Mouse (Mus musculus) lung, adult 18-20 months (tissue): ENCODE data around the gene Efcab8.
A peak's percentile ranks its signal among the peaks of the same experiment; 100 is the strongest.
"Not testable (repeated sequence)": the region's sequence is repeated elsewhere in the genome, so short reads cannot be mapped to it uniquely, and the experiment has no call there.

Experiments
- DNase-seq, 2 experiments: peaks; one replicate each; pipeline ENCODE4 v3.0.0; 2022; ENCODE audit warnings: mixed read lengths in 2 of 2

Efcab8 gene

GRCm38 (mm10) chr2:153825900-153826299 lies 46.2 kb downstream of the Efcab8 start:
- DNase-seq: not testable (repeated sequence)

DNA sequence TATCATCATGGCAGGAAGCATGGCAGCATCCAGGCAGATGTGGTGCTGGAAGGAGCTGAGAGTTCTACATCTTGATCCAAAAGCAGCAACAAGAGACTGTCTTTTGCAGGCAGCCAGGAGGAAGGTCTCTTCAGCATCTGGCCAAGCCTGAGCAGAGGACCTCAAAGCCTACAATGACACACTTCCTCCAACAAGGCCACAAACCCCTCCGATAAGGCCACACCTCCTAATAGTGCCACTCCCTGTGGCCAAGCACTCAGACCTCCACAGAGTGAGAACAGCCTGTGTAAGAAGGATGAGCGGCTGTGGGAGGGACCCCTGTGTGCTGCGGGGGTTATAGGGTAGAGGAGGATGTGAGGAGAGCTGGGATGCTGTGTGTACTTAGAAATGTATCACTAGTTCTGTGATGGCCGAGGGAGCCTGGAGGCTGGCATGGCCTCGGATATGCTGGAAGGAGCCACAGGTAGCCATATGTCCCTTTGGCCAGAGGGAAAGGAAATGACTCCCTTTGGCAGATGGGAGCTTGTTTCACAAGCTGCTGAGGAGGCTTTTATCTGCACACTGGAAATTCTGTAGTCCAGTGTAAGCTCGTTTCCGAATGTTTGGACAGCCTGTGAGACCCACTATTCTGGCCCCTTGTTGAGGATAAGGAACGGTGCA lies 47.6 kb downstream of the Efcab8 start:
- no peak for DNase-seq

GRCm38 (mm10) chr2:153828704-153829103 lies 49.0 kb downstream of the Efcab8 start:
- DNase-seq: no peak

- DNase-seq: no peak
Observed at GRCm38 (mm10) chr2:153833291-153833690, 53.6 kb downstream of the Efcab8 start.

DNA sequence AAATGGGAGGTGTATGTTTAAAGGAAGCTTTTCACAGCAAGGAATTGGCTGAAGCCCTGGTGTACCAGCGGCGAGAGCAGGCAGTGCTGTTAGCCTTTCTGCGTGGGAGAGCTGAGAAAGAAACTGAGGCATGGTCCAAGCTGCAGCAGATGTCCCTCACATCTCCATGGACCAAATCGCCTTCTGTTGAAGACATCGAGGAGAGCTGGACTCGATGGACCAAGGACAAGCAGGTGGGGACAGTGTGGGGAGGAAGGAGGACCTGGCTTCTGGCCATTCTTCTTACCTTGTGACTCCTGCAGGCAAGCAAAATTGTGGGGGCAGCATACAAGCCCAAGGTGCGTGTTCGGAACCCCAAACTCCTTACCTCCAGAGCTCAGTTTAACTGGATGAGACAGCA lies 63.1 kb downstream of the Efcab8 start:
- DNase-seq: no peak

- DNase-seq: no peak
Observed at GRCm38 (mm10) chr2:153848389-153848788, 68.7 kb downstream of the Efcab8 start.

GRCm38 (mm10) chr2:153850351-153851029 lies 70.8 kb downstream of the Efcab8 start:
- DNase-seq: no peak

DNA sequence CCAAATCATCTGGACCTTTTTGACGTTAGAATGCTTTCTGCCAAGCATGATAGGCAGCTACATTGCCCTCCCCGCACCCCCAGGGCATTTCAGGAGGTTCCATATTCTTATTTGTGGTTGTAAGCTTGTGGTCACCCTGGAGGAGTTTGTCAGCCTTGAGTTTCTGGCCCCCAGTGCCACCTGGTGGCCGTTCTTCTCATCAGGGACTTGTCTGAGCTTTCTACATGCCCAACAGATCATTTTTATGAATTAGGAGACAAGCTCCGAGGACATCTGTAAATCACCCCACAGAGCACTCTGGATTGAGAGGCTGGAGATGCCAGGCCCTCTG lies 71.3 kb downstream of the Efcab8 start:
- peak; percentile 10 to 26 for DNase-seq

- DNase-seq: no peak
Observed at GRCm38 (mm10) chr2:153853544-153853943, 73.8 kb downstream of the Efcab8 start.

DNA sequence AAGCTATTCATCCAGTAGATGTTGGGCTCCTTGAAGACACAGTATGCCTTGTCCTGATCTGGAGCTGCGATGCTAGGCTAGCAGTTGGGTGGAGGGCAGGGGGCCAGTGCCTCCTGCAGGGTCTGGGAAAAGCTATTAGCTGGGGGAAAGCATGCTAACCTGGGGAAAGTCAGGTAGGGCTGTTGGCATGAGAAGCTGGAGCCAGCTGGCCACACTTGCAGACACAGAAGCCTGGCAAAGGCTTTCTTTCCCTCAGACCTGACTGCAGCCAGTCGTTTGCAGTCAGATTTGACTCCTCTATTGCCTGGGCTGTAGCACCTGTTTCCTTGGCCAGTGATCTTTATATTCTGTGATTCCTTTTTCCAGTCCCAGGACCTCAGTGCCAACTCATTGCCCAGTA lies 79.8 kb downstream of the Efcab8 start:
- DNase-seq: no peak

GRCm38 (mm10) chr2:153860315-153860714 lies 80.6 kb downstream of the Efcab8 start:
- no peak for DNase-seq

- no peak for DNase-seq
Observed at GRCm38 (mm10) chr2:153860715-153861114, 81.0 kb downstream of the Efcab8 start.

DNA sequence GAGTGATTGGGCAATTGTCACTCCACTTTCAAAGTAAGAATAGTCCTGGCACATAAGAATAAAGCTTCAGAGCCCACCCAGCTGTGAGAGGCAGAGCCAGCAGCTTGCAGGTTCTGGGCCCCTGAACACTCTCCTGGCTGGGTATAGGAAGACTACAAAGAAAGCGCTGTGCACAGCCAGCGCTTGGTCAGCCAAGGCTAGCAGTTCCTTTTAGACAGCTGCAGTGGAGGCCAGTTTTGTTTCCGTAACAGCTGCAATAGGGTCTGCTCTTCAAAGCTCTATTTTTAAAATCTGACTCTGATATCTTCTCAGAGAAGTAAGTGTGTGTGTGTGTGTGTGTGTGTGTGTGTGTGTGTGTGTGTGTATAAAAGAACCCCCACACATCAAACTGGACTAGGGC lies 82.2 kb downstream of the Efcab8 start:
- DNase-seq: no peak

DNA sequence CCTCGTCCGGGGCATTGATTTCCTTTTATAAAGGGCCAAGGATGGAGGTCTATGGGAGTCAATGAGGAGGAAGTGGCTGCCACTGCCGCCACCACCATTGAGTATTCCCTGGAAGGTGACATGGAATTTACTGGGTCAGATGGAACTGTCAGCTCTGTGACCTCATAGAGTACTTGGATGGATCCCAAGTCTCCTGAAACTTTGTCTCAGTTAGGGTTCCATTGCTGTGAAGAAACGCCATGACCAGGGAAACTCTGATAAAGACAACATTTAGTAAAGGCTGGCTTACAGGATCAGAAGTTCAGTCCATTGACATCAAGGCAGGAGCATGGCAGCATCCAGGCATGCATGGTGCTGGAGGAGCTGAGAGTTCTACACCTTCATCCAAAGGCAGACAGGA lies 91.3 kb downstream of the Efcab8 start, which contains the start of gene Sun5:
Gene Sun5 (minus strand): TSS at position 101 of the 400 bp plus-strand sequence.
- DNase-seq: no peak

DNA sequence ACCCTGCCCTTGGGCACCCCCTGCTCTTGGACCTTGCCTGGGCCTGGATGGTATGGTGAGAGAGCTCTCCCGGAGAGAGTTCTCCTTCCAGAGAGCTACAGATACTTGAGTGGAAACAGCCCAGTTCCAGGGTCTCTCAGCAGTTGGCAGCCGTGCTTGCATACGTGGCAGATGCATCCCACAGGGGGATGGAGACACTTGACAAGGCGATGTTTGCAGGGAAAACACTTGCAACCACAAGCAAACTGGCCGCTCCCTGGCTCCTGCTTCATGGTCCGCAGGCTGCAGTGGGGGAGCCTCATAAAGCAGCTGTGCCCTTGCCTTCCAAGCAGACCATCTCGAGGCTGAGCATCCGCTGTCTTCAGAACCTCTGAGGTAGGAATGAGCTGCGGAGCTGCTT lies 95.0 kb downstream of the Efcab8 start, which contains the start of gene Bpifb2:
Gene Bpifb2 (plus strand): TSS at position 301 of the 400 bp plus-strand sequence.
- DNase-seq: no peak
